Mouse (Mus musculus) pancreas, adult 10 weeks (tissue): Measurements from ENCODE around the gene Lrrc8a. TPM values are rescaled to one million over a fixed set of nuclear protein-coding genes. Genes with fewer than 3 reads are reported as not detected.

ENCODE experiments used
- polyA plus RNA-seq: library from polyadenylated mRNA; stranded (reverse); fragments of 350-450 nt; fragmentation: Illumina TruSeq; extraction: RNeasy Lipid Tissue Mini Kit (QIAGEN cat#74804); gene quantifications from one replicate; pipeline ENCODE4 v1.2.3, GENCODE M21; 2015; ENCODE audit warnings: low read depth, low replicate concordance; ENCODE audit not compliant: insufficient read depth

The Lrrc8a gene
- polyA plus RNA-seq: 7.2 TPM

GRCm38 (mm10) chr2:30237199-30237880 lies at the start of gene Lrrc8a:
Lrrc8a (plus strand) TSS chr2:30237715.

GRCm38 (mm10) chr2:30205629-30206357 lies 31.7 kb upstream of the Lrrc8a start, which contains the start of gene Kyat1:
Kyat1 (minus strand) TSS chr2:30205847.

DNA sequence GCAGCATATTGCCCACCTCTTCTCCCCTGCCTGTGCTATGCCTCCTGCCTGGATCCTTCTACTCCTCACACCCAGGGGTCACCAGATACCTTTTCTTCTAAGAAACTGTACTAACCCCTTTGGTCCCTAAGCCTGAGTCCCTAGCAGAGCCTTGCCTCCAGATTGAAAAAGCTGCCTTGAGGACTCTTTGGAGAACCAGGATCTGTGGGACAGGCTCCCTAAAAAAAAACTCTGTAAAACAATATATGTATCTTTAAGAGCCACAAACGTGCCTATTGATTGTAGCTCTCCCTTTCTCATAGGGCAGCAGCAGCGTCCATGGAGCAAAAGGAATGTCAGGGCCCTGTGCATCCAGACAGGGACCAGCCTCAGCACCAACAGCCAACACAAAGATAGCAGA lies 2.8 kb downstream of the Lrrc8a start, which contains the start of gene Gm28035:
Gene Gm28035, plus strand, starts transcription at position 301 of the 400 bp plus-strand sequence.

DNA sequence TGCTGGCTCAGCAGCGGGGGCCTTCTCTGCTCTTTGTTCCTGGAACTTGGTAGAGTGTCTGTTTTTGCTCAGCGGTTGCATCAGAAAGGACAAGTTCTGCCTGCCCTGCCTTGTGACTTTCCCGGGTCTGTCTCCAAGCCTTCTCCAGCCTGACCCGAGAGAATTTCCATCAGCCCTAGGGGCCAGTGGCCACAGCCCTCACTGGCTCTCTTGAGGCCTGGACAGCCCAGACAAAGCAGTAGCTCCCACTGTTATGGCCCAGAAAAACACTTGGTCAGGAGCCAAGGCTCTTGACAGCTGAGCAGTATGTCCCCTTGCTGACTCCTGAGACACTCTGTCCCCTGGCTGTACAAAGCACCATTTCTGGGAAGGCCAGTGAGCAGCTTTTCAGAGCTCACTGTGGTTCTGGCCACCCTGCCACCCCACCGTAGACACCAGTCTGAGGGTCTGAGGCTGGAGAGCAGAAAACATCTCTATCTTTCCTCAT lies 28.3 kb downstream of the Lrrc8a start, which contains the start of gene Phyhd1:
Gene Phyhd1, plus strand, starts transcription at position 437 of the 487 bp plus-strand sequence.

GRCm38 (mm10) chr2:30280743-30281142 lies 43.2 kb downstream of the Lrrc8a start, which contains the start of gene Gm28038:
Gm28038 (plus strand) TSS chr2:30281043.

GRCm38 (mm10) chr2:30286192-30287026 lies 48.9 kb downstream of the Lrrc8a start, which contains the start of the genes Dolk and Nup188:
Dolk (minus strand) TSS chr2:30286334.
Nup188 (plus strand) TSS chr2:30286397.

Other genes with a start within 250 kb of the Lrrc8a start
- gene Wdr34, start 188.8 kb upstream of the Lrrc8a start, polyA plus RNA-seq: 7.2 TPM
- gene Set, start 180.3 kb upstream of the Lrrc8a start, polyA plus RNA-seq: 25.1 TPM
- gene Pkn3, start 160.0 kb upstream of the Lrrc8a start, polyA plus RNA-seq: 7.9 TPM
- gene Zdhhc12, start 144.1 kb upstream of the Lrrc8a start, polyA plus RNA-seq: 7.0 TPM
- gene Zer1, start 113.1 kb upstream of the Lrrc8a start, polyA plus RNA-seq: 8.3 TPM
- 8.6 TPM for gene Tbc1d13, start 104.0 kb upstream of the Lrrc8a start, polyA plus RNA-seq
- 8.6 TPM for gene Endog, start 66.2 kb upstream of the Lrrc8a start, polyA plus RNA-seq
- gene Spout1, start 59.3 kb upstream of the Lrrc8a start, polyA plus RNA-seq: 6.3 TPM
- 12.2 TPM for gene Kyat1, start 31.9 kb upstream of the Lrrc8a start, polyA plus RNA-seq
- 0.46 TPM for gene Gm28035, start 2.9 kb downstream of the Lrrc8a start, polyA plus RNA-seq
- 10.5 TPM for gene Phyhd1, start 28.5 kb downstream of the Lrrc8a start, polyA plus RNA-seq
- gene Gm28038, start 43.3 kb downstream of the Lrrc8a start, polyA plus RNA-seq: not detected
- 2.7 TPM for gene Dolk, start 48.6 kb downstream of the Lrrc8a start, polyA plus RNA-seq
- 4.0 TPM for gene Nup188, start 48.7 kb downstream of the Lrrc8a start, polyA plus RNA-seq
- 71.9 TPM for gene Sh3glb2, start 121.6 kb downstream of the Lrrc8a start, polyA plus RNA-seq
- 3.9 TPM for gene Miga2, start 126.5 kb downstream of the Lrrc8a start, polyA plus RNA-seq
- gene Dolpp1, start 154.5 kb downstream of the Lrrc8a start, polyA plus RNA-seq: 4.6 TPM
- gene Crat, start 178.1 kb downstream of the Lrrc8a start, polyA plus RNA-seq: 12.1 TPM
- 27.1 TPM for gene Ptpa, start 178.3 kb downstream of the Lrrc8a start, polyA plus RNA-seq
- 1.6 TPM for gene Ier5l, start 236.5 kb downstream of the Lrrc8a start, polyA plus RNA-seq